Mouse (Mus musculus): Measurements from ENCODE around the gene Lrrn4cl.
A peak's percentile ranks its signal among the peaks of the same experiment; 100 is the strongest.

GRCm38 (mm10) chr19:8888511-8889385 is 38.2 kb downstream of the Lrrn4cl start, which contains the start of the genes 1810009A15Rik and Gm49416:
- TF ChIP-seq CTCF (conservative IDR thresholded peaks at IDR 0.05; ENCODE audit: insufficient read depth, insufficient read length, low read depth, low read length) (no peak), POLR2A (IDR thresholded peaks at IDR 0.05; ENCODE audit: low read depth, low read length) (peak; percentile 83)

Data from kidney, adult 2 months (tissue).